Mouse (Mus musculus) adrenal gland, postnatal 25 days (tissue): Measurements from ENCODE around the gene Ttc27. TPM values are rescaled to one million over a fixed set of nuclear protein-coding genes. Genes with fewer than 3 reads are reported as not detected.

Source experiments
- DNase-seq: peaks from one replicate; pipeline ENCODE4 v3.0.0; 2021; ENCODE audit warnings: mixed read lengths
- total RNA-seq: library from RNA; stranded (reverse); gene quantifications from 2 replicates; pipeline ENCODE4 v1.2.3, GENCODE M21; 2021

Ttc27 gene
- total RNA-seq, 1 experiment from 2014 or later: 24.2 TPM

GRCm38 (mm10) chr17:74841721-74842120 lies 124.2 kb downstream of the Ttc27 start:
- DNase-seq: no peak

- DNase-seq: no peak
Measured at GRCm38 (mm10) chr17:74842603-74843002, 125.1 kb downstream of the Ttc27 start.

DNA sequence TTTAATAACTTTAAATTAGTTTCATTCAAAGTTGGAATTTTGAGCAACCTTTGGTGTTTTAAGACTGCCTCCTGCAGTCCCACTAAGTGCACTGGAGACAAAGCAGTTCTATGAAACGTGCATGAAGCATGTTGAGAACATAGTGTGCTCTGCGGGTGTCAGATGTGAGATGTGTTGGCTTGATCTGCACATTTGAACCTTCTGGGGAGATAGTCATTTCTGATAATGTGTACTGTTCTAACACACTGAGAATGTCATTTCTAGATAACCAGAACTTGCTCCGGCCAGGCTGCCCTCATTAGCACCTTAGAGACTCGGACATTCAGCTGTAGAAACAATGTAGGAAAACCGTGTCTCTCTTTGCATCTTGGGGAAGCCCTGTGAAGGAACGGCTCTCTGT lies 126.0 kb downstream of the Ttc27 start:
- no peak for DNase-seq

DNA sequence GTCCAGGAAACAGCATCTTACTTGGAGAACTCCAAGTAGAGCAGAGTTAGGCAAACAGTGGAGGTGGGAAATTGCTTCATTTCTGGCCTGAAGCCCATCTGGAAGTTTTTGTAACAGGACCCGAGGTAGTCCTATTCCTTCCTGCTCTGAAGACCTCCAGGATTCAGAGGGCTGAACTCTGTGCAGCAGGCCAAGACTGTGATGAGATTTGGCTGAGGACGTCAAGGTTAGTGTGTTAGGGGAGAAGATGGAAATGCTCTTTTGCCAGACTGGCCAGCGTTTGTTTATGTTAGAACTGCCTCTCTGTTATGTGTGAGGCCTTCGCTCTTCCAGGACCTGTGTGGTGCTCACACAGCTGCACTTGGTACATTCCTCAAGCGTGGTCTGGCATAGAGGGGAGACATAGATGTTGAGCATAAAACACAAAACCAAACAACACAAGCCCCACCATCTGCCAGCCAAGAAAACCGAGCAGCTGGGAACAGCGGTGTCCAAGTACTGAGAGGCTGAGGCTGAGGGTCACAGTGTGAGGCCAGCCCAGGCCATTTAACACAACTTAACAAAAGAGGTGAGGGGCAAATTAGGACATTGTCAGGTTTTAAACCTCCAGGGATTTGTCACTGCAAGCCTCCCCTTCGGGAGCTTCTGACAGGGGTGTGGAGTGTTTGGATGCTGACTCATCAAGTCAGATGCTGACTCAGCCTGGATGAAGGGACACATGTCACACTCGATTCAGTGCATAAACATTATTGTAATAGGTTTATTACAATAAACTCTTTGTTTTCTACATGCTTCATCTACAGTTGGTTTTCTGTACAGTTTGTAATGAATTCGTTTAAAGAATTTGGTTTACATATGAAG lies 128.7 kb downstream of the Ttc27 start:
- DNase-seq: no peak

DNA sequence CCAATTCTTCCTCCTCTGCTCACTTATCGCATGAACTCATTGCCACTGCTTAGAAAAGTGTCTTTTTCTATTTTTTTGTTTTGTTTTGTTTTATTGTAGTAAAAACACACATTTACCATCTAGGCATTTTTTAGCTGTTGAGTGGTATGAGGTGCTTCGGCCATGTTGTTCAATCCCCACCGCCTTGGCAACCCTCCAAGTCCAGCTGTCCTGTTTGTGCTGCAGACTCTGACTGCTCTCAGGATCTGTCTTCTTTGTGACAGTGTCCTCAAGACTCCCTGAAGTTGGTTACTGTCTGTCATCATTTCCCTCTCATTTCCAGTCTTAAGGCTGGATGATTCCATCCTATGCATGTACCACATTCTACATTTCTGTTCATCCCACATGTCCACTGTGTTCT lies 132.7 kb downstream of the Ttc27 start:
- DNase-seq: no peak

DNA sequence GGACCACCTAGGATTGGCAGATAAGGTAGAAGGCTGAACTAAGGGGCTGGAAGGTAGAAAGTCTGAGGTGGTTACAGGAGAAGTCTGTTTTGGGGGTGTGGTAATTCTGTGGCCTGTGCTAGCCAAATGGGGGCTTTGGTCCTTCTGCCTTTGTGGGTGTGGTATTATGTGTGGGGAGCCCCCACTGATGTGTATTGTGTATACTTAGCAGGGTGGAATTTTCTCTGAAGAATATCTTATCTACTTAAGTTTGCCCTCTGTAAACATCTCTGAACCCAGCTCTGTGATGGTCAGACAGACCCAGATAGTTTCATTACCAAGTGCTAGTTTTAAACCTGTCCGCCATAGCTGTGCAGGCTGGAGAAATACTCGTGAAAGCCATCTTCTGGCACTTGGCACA lies 141.8 kb downstream of the Ttc27 start:
- DNase-seq: no peak

DNA sequence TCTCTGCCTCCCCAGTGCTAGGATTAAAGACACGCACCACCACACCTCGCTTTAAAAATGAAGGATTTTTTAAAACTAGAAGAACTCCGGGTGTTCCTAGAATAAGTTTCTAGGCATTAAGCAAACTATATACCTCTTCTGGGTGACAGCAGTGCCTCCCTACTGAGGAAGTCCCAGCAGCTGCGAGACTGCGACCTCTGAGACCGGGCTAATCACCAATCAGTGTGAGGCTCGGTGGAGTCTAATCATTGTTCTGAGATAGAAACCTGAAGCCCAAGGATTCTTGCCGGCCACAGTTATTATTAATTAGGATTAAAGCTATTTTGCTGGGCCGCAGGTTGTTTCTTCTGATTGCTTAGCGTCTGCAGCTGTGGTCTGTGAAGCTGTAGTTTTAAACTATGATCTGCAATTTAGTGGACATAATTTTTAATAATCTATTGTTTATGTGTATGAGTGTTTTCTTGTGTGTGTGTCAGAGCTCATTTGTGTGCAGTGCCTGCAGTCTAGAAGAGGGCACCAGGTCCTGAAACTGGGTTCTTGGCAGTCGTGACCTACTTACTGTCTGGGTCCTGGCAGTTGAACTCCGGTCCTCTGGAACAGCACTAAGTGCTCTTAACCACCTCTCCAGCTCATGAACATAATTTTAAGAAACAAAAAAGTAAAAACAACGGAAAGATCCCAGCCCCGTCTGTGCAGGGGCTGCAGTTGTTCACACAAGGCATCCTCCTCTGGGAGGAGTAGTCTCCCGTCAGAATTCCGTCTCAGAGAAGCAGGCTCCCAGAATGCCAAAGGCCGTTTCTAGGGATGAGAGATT lies 142.9 kb downstream of the Ttc27 start:
- DNase-seq: no peak

DNA sequence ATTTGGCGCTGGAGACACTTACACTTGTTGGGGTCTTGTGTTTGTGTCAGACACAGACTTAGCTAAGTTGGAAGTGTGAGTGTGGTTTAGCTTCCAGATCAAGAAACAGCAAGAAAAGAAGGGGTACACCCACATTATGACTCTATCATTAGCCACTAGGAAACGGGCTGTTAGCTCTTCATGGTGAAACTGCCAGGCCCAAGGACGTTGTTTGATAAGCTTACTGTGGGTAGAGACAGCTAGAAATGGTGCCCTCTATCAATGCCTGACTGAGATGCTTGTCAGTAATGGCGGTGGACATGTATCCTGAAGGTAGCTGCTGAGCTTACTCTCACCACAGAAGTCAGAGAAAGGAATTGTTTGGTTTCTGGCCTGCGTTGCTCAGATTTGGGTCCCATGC lies 146.3 kb downstream of the Ttc27 start:
- no peak for DNase-seq

GRCm38 (mm10) chr17:74864790-74865548 lies 147.4 kb downstream of the Ttc27 start:
- DNase-seq: no peak

DNA sequence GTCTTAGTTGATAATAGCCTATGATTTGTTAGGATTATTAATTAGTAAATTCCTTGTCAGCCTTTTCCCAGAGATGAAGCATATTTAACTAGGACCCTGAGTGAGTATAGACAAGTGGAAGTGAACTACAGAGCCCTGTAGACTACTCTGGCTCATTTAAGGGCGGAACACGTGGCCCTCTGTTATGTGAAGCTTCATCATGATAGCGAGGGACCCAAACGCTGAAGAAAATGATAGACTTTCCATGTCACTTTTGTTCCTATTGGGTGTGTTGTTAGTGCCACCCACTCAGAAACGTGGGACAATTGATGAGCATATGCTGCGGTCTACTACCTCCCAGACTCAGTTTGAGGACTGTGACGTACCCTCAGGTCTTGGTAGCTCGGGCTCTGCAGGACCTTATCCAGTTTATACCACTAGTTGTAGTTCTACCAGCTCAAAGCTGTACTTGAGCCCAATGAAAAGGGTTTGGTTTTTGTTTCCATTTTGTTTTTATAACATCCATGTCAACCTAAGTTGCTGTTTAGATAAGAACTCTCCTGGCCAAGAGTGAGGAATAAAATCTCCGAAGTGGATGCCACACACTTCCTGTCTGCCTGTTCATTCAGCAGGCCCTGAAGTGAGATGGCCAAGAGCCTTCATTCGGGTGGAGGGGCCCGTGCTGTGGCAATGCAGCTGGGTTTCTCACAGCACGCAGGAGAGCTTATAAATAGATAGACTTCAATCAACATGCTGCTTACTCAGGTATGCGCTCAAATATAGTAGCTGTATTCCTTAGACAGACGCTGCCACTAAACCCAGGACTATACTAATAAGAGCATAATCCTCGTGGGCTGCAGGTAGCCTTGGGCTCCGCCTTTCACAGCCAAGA lies 148.4 kb downstream of the Ttc27 start:
- no peak for DNase-seq

DNA sequence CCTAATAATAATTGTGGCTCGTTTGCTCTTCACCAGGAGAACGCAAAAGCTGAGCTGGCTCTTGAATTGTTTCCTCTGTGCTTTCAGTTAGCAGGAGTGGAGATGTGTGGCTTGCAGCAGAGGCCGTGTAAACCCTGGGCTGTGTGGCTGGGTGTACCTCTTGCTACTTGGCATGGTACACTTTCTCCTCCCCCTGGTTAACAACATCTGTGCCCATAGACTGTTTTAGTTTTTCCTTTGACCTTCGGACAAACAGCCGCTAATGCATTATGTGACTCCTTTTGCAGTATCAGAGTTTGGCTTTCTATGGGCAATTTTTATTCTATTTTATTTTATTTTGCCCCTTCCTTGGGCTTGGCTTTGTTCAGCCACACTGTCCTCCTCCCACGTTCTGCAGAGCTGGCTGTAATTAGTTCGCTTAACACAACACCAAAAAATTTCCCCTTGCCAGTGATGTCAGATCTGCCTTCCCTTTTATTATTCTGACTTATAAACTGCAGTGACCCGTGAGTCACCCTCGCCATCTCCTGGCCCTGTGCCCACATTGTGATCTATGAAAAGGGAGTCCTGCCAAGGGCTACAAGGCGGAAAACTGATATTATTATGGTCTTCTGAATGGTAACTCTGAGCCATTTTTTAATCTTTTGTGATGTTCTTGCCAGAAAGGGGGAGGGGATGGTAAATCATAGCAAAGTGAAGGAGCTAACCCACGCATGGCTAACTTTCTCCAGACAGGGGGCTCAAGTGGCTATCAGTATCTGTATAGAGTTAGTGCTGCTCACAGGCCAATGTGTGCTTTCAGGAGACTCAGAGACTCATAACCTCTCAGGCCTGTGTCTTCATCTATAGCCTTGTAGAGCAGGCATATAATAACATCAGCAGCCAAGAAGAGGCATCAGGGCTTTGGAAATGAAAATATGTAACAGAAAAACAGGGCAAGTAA lies 149.3 kb downstream of the Ttc27 start:
- DNase-seq: peak; percentile 91

DNA sequence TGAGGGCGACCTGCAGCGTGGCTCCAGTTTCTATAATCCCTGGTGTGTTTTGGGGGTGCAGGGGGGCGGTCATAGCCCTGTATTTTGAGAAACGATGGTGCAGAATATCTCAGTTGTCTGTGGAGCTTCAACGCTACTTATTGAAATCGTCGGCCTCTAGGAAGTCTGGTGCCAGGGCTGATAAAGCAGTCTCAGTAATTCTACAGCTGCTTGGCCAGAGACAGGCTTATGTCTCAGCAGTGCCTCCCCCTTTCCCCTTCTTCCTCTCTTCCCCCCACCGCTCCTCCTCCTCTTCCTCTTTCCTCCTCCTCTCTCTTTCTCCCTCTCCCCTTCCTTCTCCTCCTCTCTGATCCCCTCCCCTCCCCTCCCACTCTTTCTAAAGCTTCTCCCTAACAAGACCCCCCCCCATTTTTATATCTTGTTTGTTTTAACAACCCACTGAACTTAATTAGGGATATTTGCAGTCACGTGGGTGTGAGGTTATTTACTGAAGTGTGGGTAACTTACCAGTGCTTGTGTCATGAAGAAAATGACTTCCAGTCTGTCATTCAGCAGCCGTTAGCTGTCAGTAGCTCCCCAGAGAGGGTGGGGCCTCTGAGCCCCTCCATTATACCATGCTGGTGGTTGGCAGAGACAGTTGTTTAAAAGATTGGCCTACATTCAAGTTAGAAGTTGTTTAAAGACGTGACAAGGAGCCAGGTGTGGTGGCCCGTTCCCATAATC lies 150.8 kb downstream of the Ttc27 start:
- DNase-seq: no peak

- no peak for DNase-seq
Measured at GRCm38 (mm10) chr17:74869556-74869955, 152.0 kb downstream of the Ttc27 start.

GRCm38 (mm10) chr17:74870177-74871160 lies 152.9 kb downstream of the Ttc27 start:
- DNase-seq: no peak

DNA sequence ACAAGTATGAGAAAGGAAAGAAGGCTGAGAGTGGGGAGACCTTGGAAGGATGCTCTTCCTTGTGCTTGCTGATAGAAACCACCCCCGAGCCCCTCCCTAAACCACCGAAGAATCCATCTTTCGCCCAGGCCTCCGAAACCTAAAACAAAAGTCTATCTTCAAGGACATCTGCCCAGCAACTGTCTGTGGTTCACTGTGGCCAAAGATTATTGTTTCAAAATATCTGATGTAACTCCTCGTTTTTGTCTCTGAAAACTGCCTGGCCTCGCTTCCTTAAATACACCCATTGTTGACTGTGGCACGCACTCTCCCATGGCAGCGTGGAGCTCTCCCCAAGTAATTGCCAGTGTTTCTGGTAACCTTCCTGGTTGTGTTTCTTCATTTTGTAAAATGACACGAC lies 155.0 kb downstream of the Ttc27 start:
- no peak for DNase-seq

DNA sequence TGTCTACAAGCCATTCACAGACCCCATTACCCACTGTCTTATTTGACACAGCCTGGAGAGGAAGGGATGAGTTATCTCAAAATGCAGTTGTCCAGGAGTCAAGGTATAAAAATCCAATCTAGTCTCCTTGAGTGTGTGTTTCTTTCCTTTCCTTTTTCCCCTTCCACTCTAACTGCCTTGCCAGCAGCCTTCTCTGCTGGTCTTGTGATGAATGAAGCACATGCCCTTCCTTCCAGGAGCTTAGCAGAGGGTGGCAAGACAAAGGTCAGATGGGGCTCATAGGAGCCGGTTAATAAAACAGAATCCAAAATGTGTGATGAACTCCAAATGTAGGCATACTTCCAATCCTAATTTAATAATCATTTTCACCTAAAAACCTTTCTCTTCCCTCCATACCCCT lies 156.2 kb downstream of the Ttc27 start:
- DNase-seq: no peak

DNA sequence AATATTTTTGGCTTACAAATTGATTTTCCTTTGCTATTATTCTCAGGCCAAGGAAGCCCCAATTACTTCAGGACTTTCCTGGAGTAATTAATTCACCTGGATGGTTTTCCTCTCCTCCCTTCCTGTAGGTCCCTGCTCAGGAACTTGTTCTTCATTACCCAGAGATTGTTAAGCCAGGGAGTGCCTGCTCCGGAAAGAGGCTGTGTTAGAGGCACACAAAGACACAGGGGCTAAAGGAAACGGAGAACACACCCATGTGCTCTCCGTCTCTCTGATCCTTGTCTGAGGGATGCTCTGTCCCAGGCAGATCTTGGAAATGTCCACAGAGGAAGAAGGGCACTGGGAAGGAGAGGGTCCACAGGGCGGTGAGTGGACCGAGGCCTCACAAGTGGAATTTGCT lies 158.2 kb downstream of the Ttc27 start:
- DNase-seq: no peak

- DNase-seq: no peak
Measured at GRCm38 (mm10) chr17:74876954-74877353, 159.4 kb downstream of the Ttc27 start.

DNA sequence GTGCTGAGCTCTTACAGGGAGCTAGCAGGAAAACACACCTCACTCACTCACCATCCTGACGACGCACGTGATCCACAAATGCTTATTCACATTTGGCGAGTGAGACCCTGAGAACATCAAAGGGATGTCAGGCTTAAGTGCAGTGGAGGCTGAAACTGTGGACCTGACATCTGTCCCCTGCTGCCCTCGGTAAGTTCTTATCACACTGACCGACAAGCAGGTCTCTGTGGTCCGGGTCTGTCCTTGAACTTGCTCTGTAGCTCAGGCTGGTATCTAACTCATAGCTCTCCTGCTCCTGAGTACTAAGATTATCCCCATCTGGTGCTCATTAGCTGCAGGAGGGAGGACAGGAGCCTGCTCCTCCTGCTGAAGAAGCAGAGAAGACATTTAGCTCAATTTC lies 162.2 kb downstream of the Ttc27 start:
- DNase-seq: no peak
